15 mouse cellular contexts compared by ENCODE assay signal in the genomic region with DNA sequence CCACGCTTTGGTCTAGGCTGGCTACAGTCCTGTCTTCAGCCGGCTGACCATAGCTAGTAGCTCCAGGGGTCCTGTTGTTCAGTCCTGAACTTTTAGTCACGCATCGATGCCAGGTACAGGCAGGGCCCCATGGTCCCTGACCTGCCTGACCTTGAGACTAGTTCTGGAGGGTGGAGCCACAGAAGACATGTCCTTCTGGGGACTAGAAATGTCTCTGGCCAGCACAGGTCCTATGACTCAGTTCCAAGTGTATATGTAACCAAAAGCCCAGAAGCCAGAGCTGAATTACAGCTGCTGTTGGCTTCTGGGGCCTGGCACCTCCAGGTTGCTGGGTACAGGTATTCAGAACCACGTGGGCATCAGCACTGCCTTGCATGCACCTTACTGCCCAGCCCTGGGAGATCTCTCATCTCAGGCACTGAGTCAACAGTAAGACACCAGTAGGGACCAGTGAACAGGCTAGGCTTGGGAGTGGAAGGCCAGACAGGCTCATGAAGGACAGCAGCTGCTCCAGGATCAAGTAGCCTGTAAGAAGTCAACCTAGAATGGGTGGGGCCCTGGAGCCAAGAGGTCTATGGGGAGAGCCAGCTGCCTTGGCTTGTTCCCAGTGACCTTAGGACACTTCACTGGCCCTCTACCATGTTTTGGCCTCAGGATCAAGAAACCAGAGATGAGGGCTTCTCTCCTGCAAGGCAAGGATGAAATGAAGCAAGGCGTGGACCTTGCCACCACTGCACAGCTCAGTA. TPM values are rescaled to one million over a fixed set of nuclear protein-coding genes. Genes with fewer than 3 reads are reported as not detected.
DNase-seq lines count a peak whose midpoint lies in the region; ATAC-seq and TF ChIP-seq lines count a peak whose summit lies in the region.
"Had no signal": no experiment of that assay in that cellular context is flagged by ENCODE, and none has a peak within 500 bp of the region (broad histone marks: within the 10 kb centered on the region; RNA-seq: fewer than 3 reads in every experiment).

No protein-coding gene starts in this region.

- TF ChIP-seq POLR2A in myocyte (IDR thresholded peaks at IDR 0.05; ENCODE audit: insufficient read length, low read depth), result no peak

- no peaks in the 10 kb centered on the region for H3K27me3 ChIP-seq in forebrain, embryonic 10.5 days (ENCODE audit: poor library complexity, severe bottlenecking)
- H3K27me3 ChIP-seq in forebrain, postnatal 0 days (ENCODE audit: insufficient read depth, low read length), result no peaks in the 10 kb centered on the region
- H3K27me3 ChIP-seq in lung, embryonic 15.5 days, result no peaks in the 10 kb centered on the region
- H3K27me3 ChIP-seq in myocyte (ENCODE audit: control insufficient read depth, insufficient read depth, insufficient read length), result no peaks in the 10 kb centered on the region
- H3K27me3 ChIP-seq: embryonic facial prominence, embryonic 15.5 days; hindbrain, embryonic 15.5 days had no signal

- no peak for DNase-seq in forebrain, embryonic 10.5 days (ENCODE audit: extremely low spot score, low spot score)
- DNase-seq in forebrain, postnatal 0 days, result no peak
- DNase-seq in lung, postnatal 25 days (ENCODE audit: low spot score), result no peak
- peak; percentile 86 for DNase-seq in kidney, adult 9 months
- DNase-seq in testis, postnatal 14 days (ENCODE audit: low spot score), result no peak
- DNase-seq: adrenal gland, postnatal 10 days; cerebellum, adult 18-20 months; lung, embryonic 14.5 days had no signal

- peak overlapping the region; percentile 40; the same call in 1 of the 2 replicates for H3K27ac ChIP-seq in forebrain, embryonic 10.5 days
- H3K27ac ChIP-seq in forebrain, postnatal 0 days (ENCODE audit: low read depth, low read length), result no peak overlapping the region
- no peak overlapping the region for H3K27ac ChIP-seq in lung, embryonic 15.5 days
- H3K27ac ChIP-seq: embryonic facial prominence, embryonic 15.5 days; hindbrain, embryonic 15.5 days; left cerebral cortex, adult 2 months had no signal

- H3K4me2 ChIP-seq in forebrain, postnatal 0 days (ENCODE audit: low read depth), result no peak overlapping the region
- no peak overlapping the region for H3K4me2 ChIP-seq in lung, embryonic 15.5 days
- peak overlapping the region; percentile 13 for H3K4me2 ChIP-seq in myocyte (ENCODE audit: low read depth)
- H3K4me2 ChIP-seq: embryonic facial prominence, embryonic 15.5 days; hindbrain, embryonic 15.5 days; lung, embryonic 14.5 days had no signal

- no peaks in the 10 kb centered on the region for H3K79me2 ChIP-seq in myocyte (ENCODE audit: control insufficient read depth, insufficient read depth)

- no peak overlapping the region for H3K9ac ChIP-seq in forebrain, postnatal 0 days
- H3K9ac ChIP-seq in lung, embryonic 15.5 days, result no peak overlapping the region
- H3K9ac ChIP-seq: embryonic facial prominence, embryonic 15.5 days; hindbrain, embryonic 15.5 days; lung, embryonic 14.5 days had no signal

- no peak for TF ChIP-seq CTCF in forebrain, postnatal 0 days (IDR thresholded peaks at IDR 0.05; ENCODE audit: low read depth)

- 81% methylated on average over 6 of the region's 6 CpGs for WGBS in forebrain, embryonic 10.5 days
- WGBS in forebrain, postnatal 0 days, result 90% methylated on average over 6 of the region's 6 CpGs
- WGBS in lung, embryonic 15.5 days, result 86% methylated on average over 6 of the region's 6 CpGs

- H3K4me3 ChIP-seq in forebrain, embryonic 10.5 days, result no peak overlapping the region
- no peak overlapping the region for H3K4me3 ChIP-seq in forebrain, postnatal 0 days (ENCODE audit: low read depth, low read length)
- no peak overlapping the region for H3K4me3 ChIP-seq in lung, embryonic 15.5 days
- H3K4me3 ChIP-seq in myocyte, result no peak overlapping the region
- H3K4me3 ChIP-seq: embryonic facial prominence, embryonic 15.5 days; hindbrain, embryonic 15.5 days; left cerebral cortex, adult 2 months had no signal

- H3K4me1 ChIP-seq in forebrain, embryonic 10.5 days, result peaks cover 10% of the 10 kb centered on the region; the same call in 1 of the 2 replicates
- peaks cover 3% of the 10 kb centered on the region; the same call in 1 of the 2 replicates for H3K4me1 ChIP-seq in forebrain, postnatal 0 days (ENCODE audit: insufficient read depth)
- no peaks in the 10 kb centered on the region for H3K4me1 ChIP-seq in lung, embryonic 15.5 days

- ATAC-seq in forebrain, postnatal 0 days, result no peak
- ATAC-seq in lung, embryonic 15.5 days (ENCODE audit: borderline replicate concordance, extremely low read depth, low FRiP score, low TSS enrichment), result 0 out of 2 replicates have a peak, but pooled peaks have one; percentile 57
- ATAC-seq in megakaryocyte-erythroid progenitor cell, adult 5-6 weeks (replicated peaks; ENCODE audit: low FRiP score, low TSS enrichment, poor library complexity, severe bottlenecking), result no peak

- no peaks in the 10 kb centered on the region for H3K9me3 ChIP-seq in forebrain, embryonic 10.5 days
- no peaks in the 10 kb centered on the region for H3K9me3 ChIP-seq in forebrain, postnatal 0 days (ENCODE audit: low read length)
- H3K9me3 ChIP-seq in lung, embryonic 15.5 days, result no peaks in the 10 kb centered on the region
- H3K9me3 ChIP-seq: embryonic facial prominence, embryonic 15.5 days; hindbrain, embryonic 15.5 days; megakaryocyte, embryonic 14.5 days had no signal

- no peak overlapping the region for H3ac ChIP-seq in myocyte (ENCODE audit: control insufficient read depth, insufficient read length)

- no peaks in the 10 kb centered on the region for H3K36me3 ChIP-seq in forebrain, embryonic 10.5 days (replicated peaks)
- H3K36me3 ChIP-seq in forebrain, postnatal 0 days (ENCODE audit: insufficient read depth), result 0 out of 2 replicates have a peak, but pooled peaks cover 2% of the 10 kb centered on the region
- H3K36me3 ChIP-seq in lung, embryonic 15.5 days, result no peaks in the 10 kb centered on the region
- no peaks in the 10 kb centered on the region for H3K36me3 ChIP-seq in myocyte (ENCODE audit: control insufficient read depth, insufficient read depth)
- H3K36me3 ChIP-seq: embryonic facial prominence, embryonic 15.5 days; hindbrain, embryonic 15.5 days had no signal

TF ChIP-seq in myocyte, 11 proteins besides CTCF, POLR2A, EP300 and RAD21:
- TF ChIP-seq MYOG (IDR thresholded peaks at IDR 0.05; ENCODE audit: control insufficient read depth in 1 of 3, insufficient read depth in 1 of 3, insufficient read length in 2 of 3, low read depth in 2 of 3), result peak; percentile 55 to 91 (median 88)
- no peak for TF ChIP-seq SRF (IDR thresholded peaks at IDR 0.05; ENCODE audit: control insufficient read depth, insufficient read length, low read depth)
- TF ChIP-seq MAX (IDR thresholded peaks at IDR 0.05; ENCODE audit: low read depth), result no peak
- peak; percentile 84 to 88 (median 87) for TF ChIP-seq MYOD1 (IDR thresholded peaks at IDR 0.05; ENCODE audit: control insufficient read depth in 1 of 3, insufficient read length in 2 of 3, low read depth in 2 of 3)
TF ChIP-seq in myocyte: peak in this region for 2.

RNA-seq across cellular contexts. Expression of a gene that starts 26.8 kb away (rescaled TPM):
- 24.3 and 25.1 TPM in 2 replicates for polyA plus RNA-seq in forebrain, embryonic 10.5 days (2016; fragmentation: Nextera tagmentation; extraction: Ambion mirVana)
- total RNA-seq in forebrain, postnatal 0 days (2014; rRNA removed), result 7.9 and 17.5 TPM in 2 replicates
- 7.1 and 7.7 TPM in 2 replicates for polyA plus RNA-seq in forebrain, postnatal 0 days (2015; fragmentation: Nextera tagmentation; extraction: Ambion mirVana)
- 32.2 and 34.1 TPM in 2 replicates for polyA plus RNA-seq in lung, embryonic 15.5 days (2015; fragmentation: Nextera tagmentation; extraction: Ambion mirVana)
- polyA plus RNA-seq in myocyte (2012; fragmentation: generic; extraction: Trizol), result 130 TPM
- total RNA-seq in megakaryocyte-erythroid progenitor cell, adult 5-6 weeks (2014; fragmentation: Nextera tagmentation), result not detected in 2 replicates
- total RNA-seq in megakaryocyte-erythroid progenitor cell, adult 5-6 weeks (2017), result 0.72 and 0.89 TPM in 2 replicates

RNA-seq across cellular contexts. Expression of a gene that starts 57.6 kb away (rescaled TPM):
- 8.6 and 9.1 TPM in 2 replicates for polyA plus RNA-seq in forebrain, embryonic 10.5 days (2016; fragmentation: Nextera tagmentation; extraction: Ambion mirVana)
- total RNA-seq in forebrain, postnatal 0 days (2014; rRNA removed), result 114 and 139 TPM in 2 replicates
- polyA plus RNA-seq in forebrain, postnatal 0 days (2015; fragmentation: Nextera tagmentation; extraction: Ambion mirVana), result 43.7 and 49.8 TPM in 2 replicates
- 10.3 and 10.4 TPM in 2 replicates for polyA plus RNA-seq in lung, embryonic 15.5 days (2015; fragmentation: Nextera tagmentation; extraction: Ambion mirVana)
- polyA plus RNA-seq in myocyte (2012; fragmentation: generic; extraction: Trizol), result 2.1 TPM
- 2.5 and 3.3 TPM in 2 replicates for total RNA-seq in megakaryocyte-erythroid progenitor cell, adult 5-6 weeks (2014; fragmentation: Nextera tagmentation)
- total RNA-seq in megakaryocyte-erythroid progenitor cell, adult 5-6 weeks (2017), result 0.61 TPM in 1 of 2 replicates, not detected in the other
